Mouse (Mus musculus) frontal cortex, postnatal 10 days (tissue): ENCODE data around the gene Ispd.
A peak's percentile ranks its signal among the peaks of the same experiment; 100 is the strongest.

Experiments
- DNase-seq, 2 experiments: peaks; one replicate each; pipeline ENCODE4 v3.0.0; 2022; ENCODE audit warnings: low spot score in 2 of 2, mixed read lengths in 1 of 2

Ispd gene

DNA sequence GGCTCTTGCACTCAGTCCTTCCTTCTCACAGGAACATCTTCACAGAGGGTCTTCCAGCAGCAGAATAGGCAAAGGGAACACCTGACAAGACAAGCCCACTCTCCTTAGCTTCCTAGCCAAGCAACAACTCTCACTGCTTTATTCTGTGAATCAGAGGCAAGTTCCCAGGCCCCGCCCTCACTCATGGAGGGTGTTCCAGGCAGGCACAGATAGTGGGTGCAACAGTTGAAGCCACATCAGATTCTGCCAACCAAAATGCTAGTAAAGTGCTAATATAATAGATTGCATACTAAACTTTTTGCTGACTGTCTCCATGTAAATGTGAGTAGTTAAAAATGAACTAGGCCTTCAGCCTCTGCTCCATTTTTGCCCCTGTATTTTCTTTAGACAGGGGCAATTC, 173.4 kb downstream of the Ispd start:
- no peak for DNase-seq

DNA sequence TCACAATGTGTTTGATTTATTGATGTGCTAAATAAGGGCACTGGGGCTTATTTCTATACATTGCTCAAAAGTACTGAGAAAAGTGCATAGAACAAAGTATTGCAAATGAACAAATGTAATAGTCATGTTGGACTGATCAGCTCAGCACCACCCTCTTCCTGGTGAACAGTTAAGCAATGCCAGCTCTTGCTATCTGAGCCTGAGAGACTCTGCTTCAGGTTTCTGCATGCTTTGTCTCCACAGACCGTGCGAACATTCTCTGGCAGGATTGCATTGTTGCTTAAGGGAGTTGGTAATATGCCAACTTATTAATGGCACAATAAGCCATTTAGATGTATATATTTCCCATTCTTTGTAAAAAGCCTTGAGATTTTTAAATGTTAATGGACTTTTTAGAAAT, 182.9 kb downstream of the Ispd start:
- DNase-seq: no peak

DNA sequence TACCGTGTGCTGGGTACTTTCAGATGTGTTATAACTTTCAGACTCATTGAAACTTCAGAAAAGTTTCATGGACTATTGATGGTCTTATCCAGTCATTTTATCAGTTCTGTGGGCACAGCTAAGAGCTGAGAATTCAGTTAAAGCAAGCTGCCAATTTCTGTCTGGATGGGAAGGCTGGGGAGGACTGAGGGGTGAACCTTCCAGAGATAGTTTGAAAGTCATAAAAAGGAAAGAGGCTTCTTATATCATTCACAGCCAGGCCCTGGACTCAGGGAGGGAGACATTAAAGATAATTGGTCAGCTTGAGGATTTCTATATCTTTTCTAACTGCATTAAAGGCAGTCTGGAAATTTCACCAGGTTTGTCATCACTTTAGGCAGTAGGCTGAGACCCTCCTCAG, 185.7 kb downstream of the Ispd start:
- no peak for DNase-seq

DNA sequence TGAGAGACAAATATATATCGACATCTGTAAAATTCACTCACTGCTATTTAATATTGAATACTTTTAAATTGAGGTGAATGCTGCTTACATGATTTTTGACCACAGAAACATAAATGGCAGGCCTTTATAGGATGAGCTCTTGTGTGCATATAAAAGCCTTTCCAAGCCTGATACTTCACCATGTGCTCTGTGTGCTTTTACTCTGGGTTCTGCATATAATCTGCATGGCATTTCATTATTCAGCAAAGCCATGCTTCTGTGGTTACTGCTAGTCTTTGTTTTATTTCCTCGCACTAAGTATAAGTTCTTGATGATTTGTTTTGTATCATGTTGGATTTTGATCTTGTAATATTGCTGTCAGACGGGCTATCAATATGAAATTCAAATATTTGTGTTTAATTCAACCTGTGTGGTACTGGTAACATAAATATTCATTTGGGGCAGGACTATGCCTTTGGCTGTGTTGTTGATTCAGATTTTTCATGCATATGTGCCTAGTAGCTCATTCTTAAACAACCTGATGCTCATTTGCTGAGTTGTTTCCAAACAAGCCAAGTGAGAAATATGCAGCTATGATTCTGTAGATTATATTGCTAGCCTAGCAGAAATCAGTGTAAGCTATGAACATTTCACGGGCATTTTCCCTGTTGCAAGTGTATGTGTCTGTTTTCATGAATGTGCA, 189.3 kb downstream of the Ispd start:
- no peak for DNase-seq

DNA sequence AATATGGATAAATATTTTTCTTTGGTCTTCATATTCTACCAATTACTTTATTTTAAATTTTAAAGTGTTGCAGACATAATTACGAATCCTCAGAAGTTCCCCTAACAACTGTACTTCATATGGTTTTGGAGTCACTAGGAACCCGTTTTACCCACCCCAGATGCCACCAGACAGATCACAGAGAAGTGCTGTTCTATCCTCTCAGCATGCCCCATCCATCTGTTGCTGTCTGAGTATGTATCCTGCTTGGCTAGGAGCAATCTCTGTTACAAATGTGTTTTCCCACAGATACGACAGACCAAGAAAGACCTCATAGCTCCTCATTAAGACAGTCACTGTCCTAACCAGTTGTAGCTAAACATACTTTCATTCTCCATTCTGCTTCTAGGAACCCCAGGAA, 203.6 kb downstream of the Ispd start:
- no peak for DNase-seq

DNA sequence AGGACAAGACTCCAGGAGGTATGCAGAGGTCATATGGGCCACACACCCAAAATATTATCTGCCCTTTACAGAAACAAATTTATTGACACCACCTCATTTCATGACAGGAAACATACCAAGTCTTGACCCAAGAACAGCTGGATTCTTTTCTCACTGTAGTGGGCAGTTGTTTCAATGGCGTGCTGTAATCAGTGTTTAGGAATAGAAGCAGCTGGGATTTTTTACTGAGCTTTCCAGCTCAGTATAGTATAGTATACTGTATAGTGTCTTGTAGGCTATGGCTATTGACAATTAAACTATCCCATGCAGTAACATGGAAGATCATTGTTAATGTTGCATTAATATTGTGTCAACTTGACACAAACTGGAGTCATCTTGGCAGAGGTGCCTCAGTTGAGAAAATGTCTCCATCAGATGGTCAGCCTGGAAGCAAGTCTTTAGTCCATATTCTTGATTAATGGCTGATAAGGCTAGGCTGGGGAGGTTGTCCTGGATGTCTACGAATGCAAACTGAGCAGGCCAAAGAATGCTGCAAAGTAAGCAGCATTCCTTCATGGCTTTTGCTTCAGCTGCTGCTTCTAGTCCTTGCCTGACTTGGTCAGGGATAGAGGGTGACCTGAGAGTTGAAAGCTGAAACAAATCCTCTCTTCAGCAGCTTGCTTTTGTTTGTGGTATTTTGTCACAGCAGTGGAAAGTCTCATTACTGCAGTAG, 216.4 kb downstream of the Ispd start:
- no peak for DNase-seq

DNA sequence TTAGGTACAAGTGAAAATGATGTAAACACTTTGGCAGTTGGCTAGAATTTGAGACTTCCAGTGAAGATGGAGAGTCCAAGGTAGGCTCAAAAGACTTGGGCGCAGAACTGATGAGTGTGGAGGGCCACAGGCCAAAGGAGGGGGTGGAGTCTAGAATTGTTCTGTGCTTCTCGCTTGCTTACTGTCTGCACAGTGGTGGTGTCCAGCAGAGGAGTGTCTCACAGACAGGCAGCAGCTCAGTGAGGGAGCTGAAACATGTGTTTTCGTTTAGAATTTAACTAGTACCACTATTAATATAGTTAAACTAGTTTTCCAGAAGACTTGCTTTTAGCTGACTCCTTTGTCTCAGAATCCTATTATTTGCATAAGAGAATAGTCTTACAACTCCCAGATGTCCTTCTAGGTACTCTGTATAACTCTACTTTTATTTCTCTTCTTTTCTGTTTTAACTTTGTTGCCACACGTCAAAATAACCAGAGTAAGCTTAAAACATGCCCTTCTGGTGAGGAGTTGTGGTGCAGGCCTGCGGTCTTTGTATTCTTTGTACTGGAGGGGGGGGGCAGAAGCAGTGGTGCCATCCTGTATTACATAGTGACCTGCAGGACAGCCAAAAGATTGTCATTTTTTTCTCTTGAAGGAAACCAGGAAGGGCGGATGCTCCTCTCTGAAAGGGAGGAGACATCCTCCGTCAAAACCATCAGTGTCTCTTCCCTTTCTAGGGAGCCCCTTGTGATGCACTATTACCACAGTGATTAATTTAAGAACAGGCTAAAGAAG, 240.9 kb downstream of the Ispd start:
- no peak for DNase-seq

DNA sequence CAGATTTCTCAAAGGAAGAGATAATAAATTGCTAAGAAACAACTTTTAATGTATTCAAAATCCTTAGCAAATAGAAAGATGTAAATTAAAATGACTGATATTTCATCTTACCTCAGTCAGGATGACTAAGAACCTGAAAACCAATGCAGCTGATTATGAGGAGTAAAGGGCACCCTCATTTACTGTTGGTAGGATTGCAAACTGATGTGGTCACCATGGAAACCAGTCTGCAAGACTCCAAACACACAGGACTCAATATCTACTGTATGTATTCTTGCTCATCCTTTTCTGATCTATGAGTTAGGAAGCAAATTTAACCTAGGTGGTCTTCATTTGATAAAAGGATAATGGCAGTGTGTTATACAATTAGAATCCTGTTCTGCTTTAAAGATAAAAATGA, 246.0 kb downstream of the Ispd start:
- DNase-seq: no peak

DNA sequence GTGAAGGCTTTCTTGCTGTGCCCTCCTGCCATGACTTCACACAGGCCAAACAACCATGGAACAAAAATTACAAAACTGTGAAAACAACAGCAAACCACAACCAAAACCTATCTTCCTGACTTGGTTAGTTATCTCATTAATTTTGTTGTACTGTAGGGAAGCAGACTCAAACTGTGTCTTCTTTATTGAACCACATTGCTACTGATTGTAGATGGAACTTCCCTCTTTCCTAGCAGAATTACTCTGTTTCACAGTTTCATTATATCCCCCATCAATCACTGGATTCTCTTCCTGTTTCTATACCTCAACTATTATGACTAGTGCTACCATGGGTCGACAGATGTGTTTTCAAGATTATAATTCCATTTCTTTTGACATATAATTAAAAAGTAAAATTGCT, 251.2 kb downstream of the Ispd start:
- DNase-seq: no peak

DNA sequence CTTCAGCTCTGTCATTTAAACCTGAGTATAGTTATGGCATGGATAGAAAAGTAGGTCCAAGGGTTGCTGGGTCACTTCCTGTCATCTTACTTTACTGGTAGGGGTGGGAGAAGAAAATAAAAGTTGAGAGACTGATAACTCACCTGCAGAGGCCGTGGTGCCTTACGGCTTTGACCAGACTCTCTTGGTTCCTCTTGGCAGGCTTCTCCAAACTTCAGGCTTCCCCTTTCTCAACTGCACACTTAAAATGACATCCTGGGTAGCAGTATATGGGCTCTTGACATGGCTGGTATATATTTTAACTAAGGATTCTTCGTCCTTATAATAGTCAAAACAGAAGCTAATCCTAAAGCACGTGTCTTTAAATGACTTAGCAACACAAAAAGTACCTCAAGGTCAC, 266.3 kb downstream of the Ispd start:
- no peak for DNase-seq

DNA sequence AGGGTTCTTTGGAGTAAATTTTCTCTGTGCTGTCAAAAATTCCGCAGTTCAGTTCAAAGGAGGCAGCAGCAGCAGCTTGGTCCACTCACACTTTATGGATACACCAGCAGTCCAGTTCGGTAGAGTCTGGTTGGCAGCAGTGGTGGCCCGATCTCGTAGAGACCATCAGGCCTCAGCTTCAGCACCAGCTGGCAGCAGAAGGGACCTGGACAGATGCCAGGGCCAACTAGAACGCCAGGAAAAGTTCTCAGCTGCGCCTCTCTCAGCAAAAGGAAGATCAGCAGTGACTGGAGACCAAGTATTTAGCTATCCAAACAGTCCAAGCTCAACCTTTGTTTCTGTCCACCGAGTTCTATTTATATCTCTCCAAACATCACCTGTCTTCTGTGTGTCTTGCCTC, 281.2 kb downstream of the Ispd start:
- DNase-seq: peak in 1 of 2 experiments; percentile 18

DNA sequence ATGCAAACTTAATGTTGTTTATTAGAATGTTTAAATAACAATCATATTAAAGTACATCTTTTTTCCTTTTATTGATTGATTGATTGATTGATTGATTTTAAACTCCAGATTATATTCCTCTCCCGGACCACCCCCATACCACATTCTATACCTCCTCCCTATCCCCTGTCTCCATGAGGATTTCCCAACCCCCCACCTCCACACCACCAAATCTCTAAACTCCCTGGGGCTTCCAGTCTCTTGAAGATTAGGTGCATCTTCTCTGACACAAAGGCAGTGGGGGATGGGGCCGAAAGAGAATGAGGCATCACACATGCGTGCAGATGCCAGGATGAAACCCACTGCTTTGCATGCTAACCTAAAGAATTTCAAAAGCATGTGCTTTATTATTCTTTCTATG, 283.5 kb downstream of the Ispd start:
- DNase-seq: no peak

DNA sequence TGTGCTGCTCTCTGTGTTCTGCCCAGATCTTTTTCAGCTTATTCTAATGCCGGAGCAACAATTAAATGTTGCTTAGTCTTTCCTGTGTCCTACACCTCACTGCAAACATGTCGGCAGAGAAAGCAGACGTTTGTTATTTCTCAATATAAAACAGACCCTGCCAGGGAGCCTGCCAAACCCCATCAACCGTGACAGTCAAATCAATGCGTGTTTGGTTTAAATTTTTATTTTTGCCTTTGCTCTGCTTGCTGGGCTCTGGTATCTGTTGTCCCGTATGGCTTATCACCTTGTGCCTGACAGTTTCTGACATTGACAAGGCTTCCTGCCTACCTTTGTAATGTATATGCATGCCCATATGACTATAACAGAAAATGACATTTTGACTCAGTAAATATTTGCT, 285.5 kb downstream of the Ispd start:
- no peak for DNase-seq

DNA sequence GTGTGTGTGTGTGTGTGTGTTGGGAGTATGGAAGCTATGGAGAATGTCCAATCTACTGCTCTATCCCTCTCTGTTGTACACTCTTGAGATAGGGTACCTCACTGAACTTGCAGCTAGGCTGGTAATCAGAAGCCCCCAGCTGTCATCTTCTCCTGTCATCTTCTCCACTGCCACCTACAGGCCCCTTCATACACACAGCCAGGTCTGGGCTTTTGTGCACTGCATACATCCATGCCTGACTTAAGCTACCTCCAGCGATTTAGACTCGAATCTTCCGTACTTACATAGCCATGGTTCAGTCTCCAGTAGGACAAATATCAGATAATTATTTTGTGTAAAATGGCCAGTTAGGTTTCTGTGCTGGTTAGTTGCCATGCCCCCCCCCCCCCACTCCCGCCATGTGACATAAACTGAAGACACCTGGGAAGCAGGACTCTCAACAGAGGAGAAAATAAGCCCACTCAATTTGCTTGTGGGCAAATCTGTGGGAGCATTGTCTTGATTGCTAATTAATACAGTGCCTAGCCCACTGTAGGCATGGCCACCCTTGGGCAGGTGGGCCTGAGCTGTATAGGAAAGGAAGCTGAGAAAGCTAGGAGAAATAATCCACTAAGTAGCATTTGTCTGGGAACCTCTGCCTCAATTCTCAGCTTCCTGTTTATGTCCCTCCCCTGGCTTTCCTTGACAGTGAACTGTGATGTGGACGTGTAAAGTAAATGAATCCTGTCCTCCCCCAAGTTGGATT, 289.1 kb downstream of the Ispd start:
- no peak for DNase-seq

DNA sequence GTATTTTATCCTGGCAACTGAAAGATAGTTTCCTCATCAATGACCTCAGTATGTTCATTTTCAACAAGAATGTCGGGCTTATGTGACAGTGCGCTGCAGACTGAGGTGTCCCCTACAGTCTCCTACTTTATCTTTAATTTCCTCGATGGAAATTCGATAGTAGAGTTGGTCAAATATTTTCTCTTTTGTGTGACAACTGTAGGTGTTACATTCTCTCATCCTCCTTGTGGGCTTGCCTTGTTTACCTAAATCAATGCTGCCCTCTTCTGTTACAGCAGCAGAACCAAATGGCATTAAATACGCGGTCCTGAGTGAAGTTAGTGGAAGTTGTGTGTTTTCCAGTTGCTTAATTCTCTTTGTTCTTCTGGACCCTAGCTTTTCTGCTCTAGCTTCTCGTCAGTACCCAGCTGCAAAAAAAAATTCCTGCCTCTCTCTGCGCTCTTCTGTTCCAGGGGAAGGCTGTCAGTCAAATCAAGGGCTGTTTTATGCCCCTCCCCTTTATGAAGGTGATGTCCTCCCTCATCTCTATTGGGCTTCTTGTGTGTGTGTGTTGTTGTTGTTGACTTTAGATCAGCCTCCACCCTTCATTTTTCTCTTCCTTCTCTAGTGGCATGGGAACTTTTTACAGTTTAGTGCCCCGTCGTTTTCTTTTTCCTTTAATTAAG, 289.8 kb downstream of the Ispd start:
- DNase-seq: no peak

DNA sequence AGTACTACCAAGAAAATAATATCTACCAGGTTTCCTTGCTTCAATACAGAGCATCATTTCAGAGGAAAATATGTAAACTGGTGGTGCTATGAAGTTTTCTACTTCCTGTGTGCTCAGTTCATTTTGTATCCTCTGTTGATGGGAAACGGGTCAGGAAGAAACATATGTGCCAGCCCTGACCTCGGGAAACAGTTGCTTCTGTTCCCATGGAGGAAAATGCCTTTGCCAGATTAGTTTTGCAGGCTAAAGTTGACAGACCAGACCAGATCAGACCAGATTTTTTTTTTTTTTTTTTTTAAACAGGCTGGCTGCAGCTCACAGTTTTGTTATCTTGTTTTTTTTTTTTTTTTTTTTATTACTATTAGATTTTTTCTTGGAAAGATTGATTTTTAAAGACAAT, 293.2 kb downstream of the Ispd start:
- no peak for DNase-seq

DNA sequence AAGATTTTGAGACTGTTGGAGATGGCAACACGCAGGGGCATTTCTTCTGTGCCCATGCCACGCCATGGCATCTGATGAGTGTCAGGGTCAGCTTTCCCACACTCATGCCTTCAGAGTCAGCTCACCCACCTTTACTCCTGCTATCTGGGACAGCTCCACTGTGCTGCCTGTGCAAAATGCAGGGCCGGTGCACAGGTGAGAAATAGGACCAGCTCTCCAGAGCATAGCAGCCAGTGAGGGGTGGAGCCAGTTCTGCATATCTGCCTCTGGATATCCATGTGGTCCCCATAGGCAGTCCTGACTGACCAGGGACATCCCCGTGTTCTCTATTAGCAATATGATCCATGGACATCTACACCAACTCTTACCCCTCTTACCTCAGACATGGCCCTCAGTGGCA, 297.0 kb downstream of the Ispd start:
- DNase-seq: no peak

DNA sequence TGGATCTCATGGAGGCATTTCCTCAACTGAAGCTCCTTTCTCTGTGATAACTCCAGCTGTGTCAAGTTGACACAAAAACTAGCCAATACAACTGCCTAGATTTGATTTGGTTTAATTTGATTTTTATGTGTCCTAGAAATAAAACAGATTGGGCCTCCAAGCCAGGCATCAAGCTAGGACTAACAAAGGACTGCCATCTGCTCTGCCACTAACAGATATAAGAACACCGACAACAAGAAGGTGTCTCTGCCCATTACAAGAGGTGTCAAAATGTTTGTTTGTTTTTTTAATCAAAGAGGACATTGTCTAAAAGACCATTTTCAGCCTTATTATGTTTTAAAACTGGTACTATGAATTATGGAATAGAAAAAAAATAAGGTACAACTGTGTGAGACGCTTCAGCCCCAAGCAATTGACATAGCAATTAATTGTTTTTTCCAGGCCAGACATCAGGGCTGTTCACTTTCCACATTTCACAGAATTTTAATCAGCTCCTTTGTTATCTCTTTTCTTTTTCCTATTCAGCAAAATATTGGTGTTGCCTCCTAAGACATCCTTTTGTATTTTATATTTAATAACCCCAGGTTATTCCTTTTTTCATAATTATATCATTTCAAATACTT, 299.7 kb downstream of the Ispd start:
- no peak for DNase-seq

DNA sequence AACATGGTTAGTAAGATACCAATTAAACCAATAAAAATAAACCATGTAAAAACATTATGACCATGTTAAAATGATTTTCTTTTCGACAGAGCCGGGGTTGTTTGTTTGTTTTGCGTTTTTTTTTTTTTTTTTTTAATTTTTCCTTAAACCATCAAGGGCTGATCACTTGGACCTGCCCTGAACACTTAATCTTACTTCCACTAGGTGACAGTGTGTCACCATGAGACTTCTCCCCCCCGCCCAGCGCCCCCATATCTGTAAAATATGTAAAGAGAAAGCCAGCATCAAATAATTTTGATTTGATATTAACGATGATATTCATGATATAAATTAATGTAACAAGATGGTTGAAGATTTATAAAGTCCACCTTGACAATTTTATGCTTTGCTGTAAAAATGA, 300.5 kb downstream of the Ispd start:
- DNase-seq: no peak

DNA sequence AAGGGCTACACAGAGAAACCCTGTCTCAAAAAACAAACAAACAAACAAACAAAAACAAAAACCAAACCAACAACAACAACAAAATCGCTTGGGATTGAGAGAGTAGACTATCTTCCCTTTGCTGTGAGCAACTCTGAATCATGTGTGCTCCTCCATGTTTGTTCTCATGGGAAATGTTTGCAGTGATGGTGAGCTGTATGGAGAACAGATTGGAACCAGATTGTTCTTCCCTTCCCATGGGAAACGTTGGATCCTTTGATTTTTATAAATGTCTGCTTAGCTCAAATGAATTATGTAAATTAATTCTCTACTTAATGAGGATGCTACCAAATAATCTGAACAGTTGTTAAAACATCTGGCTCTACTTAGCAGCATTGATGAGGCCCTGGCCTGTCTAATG, 312.8 kb downstream of the Ispd start:
- DNase-seq: no peak

DNA sequence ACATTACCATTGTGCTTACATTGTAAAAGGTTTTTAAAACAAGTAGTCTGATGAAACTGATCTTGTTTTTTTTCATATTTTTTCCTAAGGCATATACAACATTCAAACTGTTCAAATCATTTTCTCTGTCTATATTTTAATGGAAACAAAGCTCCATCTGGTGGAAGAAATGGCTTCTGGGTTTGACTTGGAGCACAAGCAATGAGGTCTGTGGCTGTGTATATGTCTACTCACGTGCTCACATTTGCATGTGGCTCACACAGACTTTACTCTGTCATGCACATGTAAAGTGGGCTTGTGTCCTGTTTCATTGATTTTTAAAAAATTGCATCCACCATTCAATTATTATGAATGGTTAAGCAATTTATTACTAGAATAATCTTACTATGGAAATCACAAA, 323.1 kb downstream of the Ispd start:
- DNase-seq: no peak
